Mouse (Mus musculus): ENCODE measurements around the gene Ulk4.

Ulk4 gene

GRCm38 (mm10) chr9:121299976-121300570, 23.1 kb upstream of the Ulk4 start:
- DNase-seq (ENCODE audit: low spot score in 2 of 2): no peak

- DNase-seq (ENCODE audit: low spot score in 2 of 2): no peak
Observed at GRCm38 (mm10) chr9:121299223-121299755, 22.3 kb upstream of the Ulk4 start.

DNA sequence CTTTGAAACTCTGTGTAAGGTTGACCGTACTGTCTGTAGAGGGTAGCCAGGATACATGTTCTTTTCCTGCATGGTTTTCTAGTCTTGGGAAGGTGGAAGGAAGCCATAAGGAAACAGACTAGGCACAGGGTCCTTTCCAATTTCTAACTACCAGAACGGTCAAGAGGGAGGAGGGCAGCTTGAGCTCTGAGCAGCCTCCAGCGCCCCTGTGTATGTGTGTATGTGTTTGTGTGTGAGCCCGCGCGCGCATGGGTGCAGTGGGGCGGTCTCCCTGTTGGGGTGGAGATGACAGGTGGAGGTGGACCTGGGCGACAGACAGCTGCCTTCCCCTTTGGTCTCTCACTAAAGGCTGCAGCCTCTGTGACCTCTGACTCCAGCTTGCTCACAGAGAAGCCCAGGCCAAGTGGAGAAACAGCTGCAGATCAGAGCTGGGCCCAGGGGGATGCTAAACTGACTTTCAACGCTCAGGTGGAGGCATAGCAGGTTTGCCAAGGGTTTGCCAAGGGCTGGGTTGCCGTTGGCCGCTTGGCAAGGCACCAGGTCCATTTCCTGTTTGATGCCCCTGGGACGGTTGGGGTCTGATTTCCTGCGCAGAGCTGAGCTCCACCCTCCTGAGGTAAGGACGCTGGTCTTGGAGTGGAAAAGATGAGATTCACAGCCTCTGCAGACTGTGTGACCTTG, 21.6 kb upstream of the Ulk4 start:
- no peak for DNase-seq (ENCODE audit: low spot score in 2 of 2)

GRCm38 (mm10) chr9:121298065-121298398, 21.0 kb upstream of the Ulk4 start:
- no peak for DNase-seq (ENCODE audit: low spot score in 2 of 2)

DNA sequence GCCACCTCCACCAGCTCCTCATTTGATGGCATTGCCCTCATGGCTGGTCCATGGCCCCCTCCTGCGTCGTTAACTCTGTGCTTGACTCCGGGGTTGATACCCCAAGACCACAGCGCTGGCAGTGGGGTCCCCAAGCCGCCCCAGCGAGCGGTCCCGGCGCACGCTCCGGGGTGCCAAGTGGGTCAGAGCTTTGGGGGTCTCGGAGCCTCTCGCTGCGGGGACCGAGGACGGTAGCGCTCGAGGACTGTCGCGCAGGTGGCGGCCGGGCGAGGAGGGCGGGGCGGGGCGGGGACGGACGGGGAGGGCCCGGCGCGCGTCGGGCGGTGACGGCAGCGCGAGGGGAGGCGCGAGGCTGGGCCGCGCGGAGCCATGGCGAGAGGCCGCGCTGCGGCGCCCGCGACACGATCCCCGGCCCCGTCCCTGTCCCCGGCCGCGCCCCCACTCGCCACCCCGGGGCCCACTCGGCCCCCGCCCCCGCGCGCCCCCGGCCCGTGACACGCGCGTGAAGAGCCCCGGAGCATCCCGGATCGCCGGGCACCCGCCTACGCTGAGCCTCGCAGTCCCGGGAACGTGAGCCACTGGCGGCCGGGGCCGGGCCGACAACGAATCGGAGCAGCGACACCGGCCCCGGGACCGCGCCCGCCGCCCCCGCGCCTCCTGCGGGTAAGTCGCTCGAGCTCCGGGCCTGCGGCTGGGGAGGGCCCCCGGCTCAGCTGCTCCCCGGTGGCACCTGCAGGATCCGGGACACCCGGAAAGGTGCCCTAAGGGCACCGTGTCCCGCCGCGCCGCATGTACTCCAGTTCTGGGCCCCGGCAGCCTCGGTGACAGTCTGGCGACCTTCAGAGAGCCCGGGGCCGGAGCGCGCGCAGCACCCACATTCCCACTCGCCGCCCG, 20.4 kb upstream of the Ulk4 start, which contains the start of gene Trak1:
Gene Trak1 (plus strand): TSS at position 332 of the 894 bp plus-strand sequence.
- peak; percentile 45 to 74 for DNase-seq (ENCODE audit: low spot score in 2 of 2)

DNA sequence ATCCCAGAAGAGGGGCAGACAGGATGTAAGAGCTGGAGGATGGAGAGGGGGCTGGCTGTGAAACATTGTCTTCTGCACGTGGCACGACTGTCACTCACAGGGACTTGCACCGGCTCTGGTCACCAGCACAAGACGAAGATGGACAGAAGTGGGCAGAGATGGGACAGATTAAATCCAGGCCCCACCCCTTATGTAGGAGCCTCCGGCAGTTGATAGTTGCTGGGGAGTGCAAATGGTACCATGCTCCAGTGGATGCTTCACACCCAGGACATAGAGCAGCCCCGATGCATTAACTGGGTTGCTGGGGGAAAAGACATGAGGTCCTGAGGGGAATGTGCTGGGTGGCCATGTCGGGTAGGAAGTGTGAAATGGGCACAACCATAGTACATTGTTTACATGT, 18.2 kb upstream of the Ulk4 start:
- DNase-seq (ENCODE audit: low spot score in 2 of 2): no peak

- no peak for DNase-seq (ENCODE audit: low spot score in 2 of 2)
Observed at GRCm38 (mm10) chr9:121293187-121293586, 16.2 kb upstream of the Ulk4 start.

DNA sequence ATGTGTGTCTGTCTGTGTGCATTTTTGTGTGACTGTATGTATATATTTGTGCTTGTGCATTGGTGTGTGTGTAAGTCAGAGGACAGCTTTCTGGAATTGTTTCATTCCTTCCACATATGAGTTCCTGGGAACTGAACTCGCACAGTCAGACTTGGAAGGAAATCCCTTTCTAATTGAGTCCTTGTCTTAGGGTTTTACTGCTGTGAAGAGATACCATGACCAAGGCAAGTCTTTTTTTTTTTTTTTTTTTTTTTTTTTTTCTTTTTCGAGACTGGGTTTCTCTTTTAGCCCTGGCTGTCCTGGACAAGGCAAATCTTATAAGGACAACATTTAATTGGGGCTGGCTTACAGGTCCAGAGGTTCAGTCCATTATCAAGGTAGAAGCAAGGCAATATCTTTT, 14.3 kb upstream of the Ulk4 start:
- DNase-seq (ENCODE audit: low spot score in 2 of 2): no peak

DNA sequence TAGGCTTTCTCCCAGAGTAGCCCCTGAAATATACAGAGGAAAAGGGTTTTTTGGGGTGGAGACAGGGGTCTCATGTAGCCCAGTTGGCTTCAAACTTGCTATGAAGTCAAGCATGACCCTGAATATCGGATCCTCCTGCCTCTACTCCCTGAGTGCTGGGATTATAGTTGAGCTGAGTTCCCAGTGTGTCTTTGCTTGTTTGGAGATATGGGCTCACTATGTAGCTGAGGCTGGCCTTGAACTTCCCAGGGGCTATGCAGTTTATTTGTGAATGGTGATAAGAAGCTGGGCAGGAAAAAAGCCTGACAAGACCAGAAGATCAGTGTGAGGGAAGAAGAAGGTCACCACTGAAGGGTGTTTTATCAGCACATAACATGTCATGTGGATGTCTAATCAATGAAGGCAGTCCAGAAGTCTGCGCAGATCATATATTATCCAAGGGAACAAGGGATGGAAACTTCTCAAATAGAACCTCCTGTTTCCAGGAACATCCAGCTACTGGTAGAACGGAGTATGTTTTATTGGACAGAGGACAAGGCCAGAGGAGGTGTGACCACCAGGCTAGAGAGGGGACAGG, 9.4 kb upstream of the Ulk4 start:
- no peak for DNase-seq (ENCODE audit: low spot score in 2 of 2)

DNA sequence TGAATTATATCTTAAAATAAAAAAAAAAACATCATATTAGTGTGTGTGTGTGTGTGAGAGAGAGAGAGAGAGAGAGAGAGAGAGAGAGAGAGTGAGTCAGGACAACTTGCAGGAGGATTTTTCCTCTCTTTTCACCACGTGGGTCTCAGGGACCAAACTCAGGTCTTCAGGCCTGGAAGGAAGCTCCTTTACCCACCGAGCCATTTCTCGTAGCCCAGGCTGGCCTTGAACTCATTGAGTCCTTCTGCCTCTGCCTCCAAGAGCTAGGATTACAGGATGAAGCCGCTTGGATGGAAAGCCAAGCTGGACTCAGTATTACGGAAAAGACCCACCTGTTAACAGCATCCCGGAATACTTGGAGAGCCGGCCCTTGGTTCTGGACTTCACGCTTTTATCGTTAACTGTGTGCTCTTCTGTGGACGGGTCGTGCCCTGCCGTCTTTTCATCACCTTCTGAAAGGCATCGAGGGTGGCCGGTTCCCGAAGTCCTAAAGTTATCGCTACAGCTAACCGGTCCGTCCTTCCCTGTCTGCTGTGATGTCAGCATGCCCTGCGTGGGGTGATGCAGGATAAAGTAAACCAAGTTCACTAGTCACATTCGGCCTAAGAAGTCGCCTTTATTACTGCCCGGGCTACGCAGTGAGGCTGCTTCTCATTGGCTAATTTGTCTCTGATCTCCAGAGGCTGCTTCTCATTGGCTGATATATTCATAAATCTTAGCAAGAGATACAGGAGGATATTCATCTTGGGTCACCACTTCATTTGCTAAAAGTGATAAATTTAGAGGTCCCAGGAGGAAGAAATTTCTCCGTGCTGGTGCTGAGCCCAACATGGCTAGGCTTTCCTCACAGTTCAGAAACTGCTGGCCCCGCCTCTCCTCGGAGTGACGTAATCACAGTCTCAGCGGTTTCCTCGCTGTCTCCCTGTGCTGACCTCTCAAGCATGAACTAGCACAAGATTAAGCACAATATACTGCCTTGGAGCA, 8.6 kb upstream of the Ulk4 start:
- peak; percentile 43 to 44 for DNase-seq (ENCODE audit: low spot score in 2 of 2)

- no peak for DNase-seq (ENCODE audit: low spot score in 2 of 2)
Observed at GRCm38 (mm10) chr9:121284422-121284821, 7.4 kb upstream of the Ulk4 start.

DNA sequence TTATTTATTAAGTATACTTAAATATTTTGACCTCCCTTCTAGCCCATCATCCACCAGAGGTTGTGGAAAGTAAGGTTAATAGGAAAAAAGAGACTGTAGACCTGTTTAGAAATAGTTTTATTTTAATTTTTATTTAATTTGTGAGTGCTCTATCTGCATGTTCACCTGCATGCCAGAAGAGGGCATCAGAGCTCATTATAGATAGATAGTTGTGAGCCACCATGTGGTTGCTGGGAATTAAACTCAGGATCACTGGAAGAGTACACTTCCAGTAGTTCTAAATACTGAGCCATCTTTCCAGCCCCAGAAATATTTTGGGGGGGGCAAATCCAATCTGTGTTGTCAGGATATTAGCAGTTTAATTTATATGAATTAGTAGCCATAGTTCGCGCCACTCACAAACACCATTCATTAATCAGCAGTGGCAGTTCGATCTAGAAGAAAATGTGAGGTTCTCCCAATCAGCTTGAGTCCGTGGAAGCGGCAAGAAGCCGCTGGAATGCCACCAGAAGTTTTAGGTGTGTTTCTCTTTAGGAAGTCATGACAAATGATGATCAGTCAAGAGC, 6.7 kb upstream of the Ulk4 start:
- DNase-seq (ENCODE audit: low spot score in 2 of 2): no peak

- DNase-seq (ENCODE audit: low spot score in 2 of 2): no peak
Observed at GRCm38 (mm10) chr9:121281891-121282290, 4.9 kb upstream of the Ulk4 start.

DNA sequence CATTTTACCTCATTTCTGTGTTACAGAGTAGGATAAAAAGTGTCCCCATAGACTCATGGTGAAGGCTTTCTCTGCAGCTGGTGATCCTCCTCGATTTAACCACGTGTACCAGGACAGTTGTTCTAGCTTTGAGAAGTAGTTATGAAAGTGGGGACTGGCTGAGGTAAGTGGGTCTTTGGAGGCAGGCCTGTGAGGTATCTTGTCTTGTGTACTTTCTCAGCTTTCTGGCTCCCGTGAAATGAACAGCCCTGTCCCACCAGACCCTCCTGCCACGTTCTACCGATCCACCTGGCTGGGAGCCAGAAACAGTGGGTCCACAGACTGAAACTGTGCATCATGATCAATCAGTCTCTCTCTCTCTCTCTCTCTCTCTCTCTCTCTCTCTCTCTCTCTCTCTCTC, 2.2 kb upstream of the Ulk4 start:
- no peak for DNase-seq (ENCODE audit: low spot score in 2 of 2)

DNA sequence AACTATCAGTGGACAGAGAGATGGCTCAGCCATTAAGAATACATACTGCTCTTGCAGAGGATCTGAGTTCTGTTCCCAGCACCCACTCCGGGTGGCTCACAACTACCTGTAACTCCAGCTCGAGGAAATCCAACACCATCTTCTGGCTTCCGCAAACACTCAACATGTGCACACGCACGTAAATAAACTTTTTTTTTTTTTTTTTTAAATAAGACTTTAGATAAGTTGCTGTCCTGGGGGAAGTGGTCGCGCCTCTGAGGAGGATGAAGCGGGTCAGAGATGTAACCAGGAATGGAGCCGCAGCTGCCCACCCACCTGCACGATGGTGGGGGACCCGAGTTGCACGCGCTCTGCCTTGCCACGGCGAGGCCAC, 266 bp downstream of the Ulk4 start:
- DNase-seq (ENCODE audit: low spot score in 2 of 2): no peak

GRCm38 (mm10) chr9:121271561-121271960, 5.4 kb downstream of the Ulk4 start:
- DNase-seq (ENCODE audit: low spot score in 2 of 2): no peak

GRCm38 (mm10) chr9:121271149-121271548, 5.8 kb downstream of the Ulk4 start:
- DNase-seq (ENCODE audit: low spot score in 2 of 2): no peak

GRCm38 (mm10) chr9:121265307-121265706, 11.7 kb downstream of the Ulk4 start:
- DNase-seq (ENCODE audit: low spot score in 2 of 2): no peak

GRCm38 (mm10) chr9:121257106-121257505, 19.9 kb downstream of the Ulk4 start:
- DNase-seq (ENCODE audit: low spot score in 2 of 2): no peak

GRCm38 (mm10) chr9:121254761-121255160, 22.2 kb downstream of the Ulk4 start:
- DNase-seq (ENCODE audit: low spot score in 2 of 2): no peak

DNA sequence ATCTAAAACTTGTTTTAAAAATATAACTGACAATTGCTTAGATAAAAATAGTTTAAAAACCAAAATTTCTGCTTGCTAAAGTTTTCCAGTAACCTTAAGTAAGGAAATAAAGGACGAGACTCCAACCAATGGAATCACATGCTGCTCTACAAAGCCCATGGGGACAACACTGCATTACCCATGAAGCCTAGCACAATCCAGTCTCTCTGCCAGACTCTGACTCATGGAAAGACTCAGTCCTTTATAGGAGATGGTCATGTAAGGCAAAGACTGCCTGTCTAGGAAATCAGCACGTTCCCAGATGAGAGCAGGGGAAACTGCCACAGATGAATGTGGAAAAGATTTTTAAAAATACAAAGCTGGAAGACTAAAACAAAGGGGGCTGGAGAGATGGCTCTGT, 23.0 kb downstream of the Ulk4 start:
- no peak for DNase-seq (ENCODE audit: low spot score in 2 of 2)
